Mouse (Mus musculus) myocyte (in vitro differentiated cells): ENCODE results near the gene Ndufab1.

Experiments used
- MYOG ChIP-seq, 3 experiments: IDR thresholded peaks; one replicate each; pipeline ENCODE4 v1.6.1; 2011; ENCODE audit warnings: control low read depth in 2 of 3, low read depth in 2 of 3, mild to moderate bottlenecking in 2 of 3; ENCODE audit not compliant: insufficient read length in 2 of 3, control insufficient read depth in 1 of 3, insufficient read depth in 1 of 3
- POLR2A ChIP-seq: IDR thresholded peaks from one replicate; pipeline ENCODE4 v1.6.1; 2011; ENCODE audit warnings: low read depth, mild to moderate bottlenecking, control low read depth, moderate library complexity; ENCODE audit not compliant: insufficient read length
- POLR2AphosphoS2 ChIP-seq: IDR thresholded peaks from one replicate; pipeline ENCODE4 v1.6.1; 2011; ENCODE audit warnings: low read depth, control low read depth; ENCODE audit not compliant: insufficient read length
- USF1 ChIP-seq: IDR thresholded peaks from one replicate; pipeline ENCODE4 v1.6.1; 2011; ENCODE audit warnings: low read depth, mild to moderate bottlenecking, control low read depth, moderate library complexity

DNA sequence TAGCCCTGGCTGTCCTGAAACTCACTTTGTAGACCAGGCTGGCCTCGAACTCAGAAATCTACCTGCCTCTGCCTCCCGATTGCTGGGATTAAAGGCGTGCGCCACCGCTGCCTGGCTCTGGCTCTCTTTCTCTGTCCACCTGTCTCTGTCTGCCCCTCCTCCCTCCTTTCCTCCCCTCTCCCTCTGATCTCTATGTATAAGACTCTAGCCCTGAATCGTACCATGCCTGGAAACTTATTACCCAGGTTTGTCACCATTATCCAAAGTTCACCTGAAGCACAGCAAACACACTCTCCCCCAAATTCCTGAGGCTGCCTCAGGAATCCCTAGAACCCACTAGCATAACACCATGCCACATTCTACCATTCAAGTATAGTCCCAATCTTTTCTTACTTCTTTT, 6.5 kb upstream of the Ndufab1 start:
- TF ChIP-seq POLR2A (no peak), POLR2AphosphoS2 (no peak), MYOG (IDR thresholded peaks at IDR 0.05; ENCODE audit: control insufficient read depth in 1 of 3, insufficient read depth in 1 of 3, insufficient read length in 2 of 3, low read depth in 2 of 3) (no peak), USF1 (no peak)
